Mouse (Mus musculus) intestine, embryonic 14.5 days (tissue): ENCODE measurements around the gene Lenep. TPM values are rescaled to one million over a fixed set of nuclear protein-coding genes. Genes with fewer than 3 reads are reported as not detected.

Experiments
- ATAC-seq: fragments of 200-750 bp; cut with Nextera tagmentation; replicated peaks from 2 replicates; pipeline ENCODE4 v1.8.0; 2017; ENCODE audit warnings: low read depth, moderate number of reproducible peaks, moderate TSS enrichment, moderate library complexity; ENCODE audit not compliant: low FRiP score, low TSS enrichment
- DNase-seq: peaks from one replicate; pipeline ENCODE4 v3.0.0-alpha.2; 2018; ENCODE audit warnings: low spot score
- H3K27ac ChIP-seq: fragments of 300-500 bp; sonication (generic); 2 replicates; pipeline ENCODE4 v1.5.1; 2014; ENCODE audit warnings: low read depth, mild to moderate bottlenecking, control low read depth
- H3K27me3 ChIP-seq: fragments of 300-500 bp; sonication (generic); replicated peaks from 2 replicates; pipeline ENCODE4 v1.6.1; 2014; ENCODE audit warnings: low read length, control low read depth; ENCODE audit not compliant: control insufficient read depth, insufficient read depth
- H3K36me3 ChIP-seq: fragments of 300-500 bp; sonication (generic); 2 replicates; pipeline ENCODE4 v1.6.1; 2014; ENCODE audit warnings: low read length, control low read depth; ENCODE audit not compliant: control insufficient read depth, insufficient read depth
- H3K4me1 ChIP-seq: fragments of 300-500 bp; sonication (generic); replicated peaks from 2 replicates; pipeline ENCODE4 v1.6.1; 2014; ENCODE audit warnings: low read length, control low read depth, mixed read lengths; ENCODE audit not compliant: control insufficient read depth, insufficient read depth
- H3K4me2 ChIP-seq: fragments of 300-500 bp; sonication (generic); 2 replicates; pipeline ENCODE4 v1.6.1; 2014; ENCODE audit warnings: low read length
- H3K4me3 ChIP-seq: fragments of 300-500 bp; sonication (generic); 2 replicates; pipeline ENCODE4 v1.5.1; 2014; ENCODE audit warnings: low read depth, low read length, control low read depth, mixed read lengths
- H3K9ac ChIP-seq: fragments of 300-500 bp; sonication (generic); 2 replicates; pipeline ENCODE4 v1.6.1; 2014; ENCODE audit warnings: mild to moderate bottlenecking, low read length
- H3K9me3 ChIP-seq: fragments of 300-500 bp; sonication (generic); 2 replicates; pipeline ENCODE4 v1.6.1; 2016; ENCODE audit warnings: low read length, control low read depth; ENCODE audit not compliant: control insufficient read depth
- WGBS: fragments of 180-500 bp; shearing (Covaris S2); extraction: QIAGEN DNeasy Blood & Tissue Kit; methylation state at CpG from one replicate; pipeline ENCODE4 v1.1.7; 2014; 5-methylcytosine and 5-hydroxymethylcytosine counted together
- polyA plus RNA-seq: library from polyadenylated mRNA; unstranded; fragments of >200 nt; fragmentation: Nextera tagmentation; extraction: Ambion mirVana; gene quantifications from 2 replicates; pipeline ENCODE4 v1.2.1, GENCODE M21; 2014

Lenep gene
- polyA plus RNA-seq, 1 experiment from 2014 or later, result not detected

GRCm38 (mm10) chr3:89417131-89417530 is 14.5 kb upstream of the Lenep start:
- DNase-seq (no peak), ATAC-seq (no peak)
- Histone ChIP-seq H3K4me1 (peaks cover 20% of the 10 kb centered on the region), H3K36me3 (peaks cover 32% of the 10 kb centered on the region), H3K9me3 (no peaks in the 10 kb centered on the region), H3K9ac (peak overlapping the region; percentile 60), H3K27ac (peak overlapping the region; percentile 98), H3K27me3 (no peaks in the 10 kb centered on the region), H3K4me3 (peak overlapping the region; percentile 84), H3K4me2 (peak overlapping the region; percentile 94)
- WGBS, result 16% methylated on average over 2 of the region's 2 CpGs

- Histone ChIP-seq H3K9me3 (no peaks in the 10 kb centered on the region), H3K36me3 (peaks cover 32% of the 10 kb centered on the region), H3K27me3 (no peaks in the 10 kb centered on the region), H3K9ac (no peak overlapping the region), H3K4me2 (no peak overlapping the region), H3K4me3 (no peak overlapping the region), H3K4me1 (peaks cover 17% of the 10 kb centered on the region), H3K27ac (no peak overlapping the region)
- 95% methylated on average over 8 of the region's 8 CpGs for WGBS
- ATAC-seq, result no peak
- no peak for DNase-seq
Measured at GRCm38 (mm10) chr3:89416158-89416557, 13.6 kb upstream of the Lenep start.

DNA sequence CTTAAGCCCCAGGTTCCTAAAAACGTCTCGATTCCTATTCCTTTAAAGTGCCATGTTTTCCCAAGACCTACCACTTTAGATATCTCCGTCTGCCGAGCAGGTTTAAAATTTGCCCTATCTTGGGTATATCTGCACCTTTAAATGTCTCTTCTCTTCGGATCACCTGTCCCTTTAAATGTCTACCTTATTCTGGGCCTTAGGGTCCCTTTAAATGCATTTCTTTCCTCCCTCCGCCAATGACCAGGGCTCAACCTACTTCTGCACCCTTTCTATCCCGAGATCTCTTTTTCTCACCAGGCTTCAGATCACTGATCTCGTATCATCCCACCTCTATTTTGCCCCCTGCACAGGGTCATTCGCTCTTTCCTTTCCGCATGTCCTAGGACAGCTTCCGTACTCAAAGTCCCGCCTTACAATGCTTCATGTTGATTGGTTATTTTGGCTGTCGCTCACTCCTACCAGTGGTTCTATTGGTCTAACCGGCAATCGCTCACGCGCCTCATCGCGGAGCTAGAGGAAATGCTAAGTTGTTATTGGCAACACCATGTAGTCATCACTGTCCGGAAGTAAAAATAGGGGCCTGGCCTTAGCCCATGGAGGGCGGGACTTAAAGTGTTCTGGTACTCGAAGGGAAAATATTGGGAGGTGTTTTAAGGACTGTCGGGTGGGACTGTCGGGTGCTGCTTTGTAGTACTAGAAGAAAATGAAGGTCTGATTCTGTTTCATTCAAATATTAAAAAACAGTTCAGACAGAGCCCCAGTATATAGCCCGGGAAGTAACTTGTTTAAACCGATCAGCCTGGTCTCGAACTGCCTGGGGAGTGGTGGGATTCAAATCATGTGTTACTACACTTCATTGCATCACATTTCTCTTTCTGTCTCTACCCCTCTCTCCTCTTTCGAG is 9.1 kb upstream of the Lenep start, which contains the start of gene Flad1:
TSS of gene Flad1 (minus strand) at position 381 of the 904 bp plus-strand sequence.
- ATAC-seq (peak; percentile 100), DNase-seq (peak; percentile 100)
- H3K4me3 ChIP-seq, result peak within 1 kb of the TSS; percentile 73
- H3K27me3 ChIP-seq, result no peaks in the 10 kb centered on the region
- H3K36me3 ChIP-seq, result peaks cover 32% of the 10 kb centered on the region
- peaks cover 6% of the 10 kb centered on the region for H3K4me1 ChIP-seq
- H3K27ac ChIP-seq, result no peak within 1 kb of the TSS
- no peaks in the 10 kb centered on the region for H3K9me3 ChIP-seq
- H3K9ac ChIP-seq, result peak within 1 kb of the TSS; percentile 56
- peak within 1 kb of the TSS; percentile 88 for H3K4me2 ChIP-seq
- WGBS, result 5% methylated on average over 28 of the region's 28 CpGs

DNA sequence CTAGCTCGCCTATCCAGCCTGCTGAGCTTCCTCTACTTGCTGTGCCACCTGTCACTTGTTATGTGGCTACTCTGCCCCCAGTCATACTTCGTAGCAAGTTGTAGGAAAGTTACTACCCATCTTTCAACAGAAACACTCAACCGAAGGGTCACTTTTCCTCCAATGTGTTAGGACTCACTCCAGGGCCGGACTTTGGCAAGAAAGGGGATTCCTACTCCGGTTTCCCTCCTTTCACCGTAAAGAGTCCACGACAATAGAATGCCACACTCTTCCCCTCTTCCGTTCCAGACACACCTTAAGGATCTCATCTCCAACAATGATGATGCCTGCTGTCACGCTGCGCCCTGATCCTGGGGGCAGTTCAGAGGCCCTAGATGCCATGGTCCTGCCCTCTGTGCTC is 8.3 kb upstream of the Lenep start:
- Histone ChIP-seq H3K4me3 (peak overlapping the region; percentile 73), H3K27ac (no peak overlapping the region), H3K4me2 (peak overlapping the region; percentile 88), H3K4me1 (peaks cover 5% of the 10 kb centered on the region; the same call in 1 of the 2 replicates), H3K27me3 (no peaks in the 10 kb centered on the region), H3K9ac (peak overlapping the region; percentile 56), H3K36me3 (peaks cover 29% of the 10 kb centered on the region), H3K9me3 (no peaks in the 10 kb centered on the region)
- no peak for DNase-seq
- ATAC-seq, result no peak
- 77% methylated on average over 10 of the region's 10 CpGs for WGBS

DNA sequence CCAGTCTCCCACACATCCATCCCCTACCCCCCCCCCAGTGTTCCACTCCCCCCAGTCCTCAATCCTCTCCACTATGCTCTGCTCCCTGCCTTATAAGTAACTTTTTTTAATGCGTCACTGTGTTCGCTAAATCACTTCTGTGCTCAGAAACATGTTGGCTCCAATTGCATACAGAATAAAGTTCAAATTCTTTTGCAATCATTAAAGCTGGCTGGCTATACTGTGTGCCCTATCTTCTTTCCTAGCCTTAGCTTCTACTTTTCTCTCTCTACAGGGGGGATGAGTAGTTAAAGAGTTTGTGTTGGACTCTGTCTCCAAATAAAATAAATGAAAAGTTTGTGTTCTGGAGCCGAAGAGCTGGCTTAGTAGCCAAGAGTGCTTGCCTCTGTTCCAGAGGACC is 7.1 kb upstream of the Lenep start:
- Histone ChIP-seq H3K36me3 (peaks cover 28% of the 10 kb centered on the region), H3K9me3 (no peaks in the 10 kb centered on the region), H3K9ac (no peak overlapping the region), H3K4me3 (no peak overlapping the region), H3K4me1 (peaks cover 5% of the 10 kb centered on the region; the same call in 1 of the 2 replicates), H3K4me2 (no peak overlapping the region), H3K27me3 (no peaks in the 10 kb centered on the region), H3K27ac (no peak overlapping the region)
- DNase-seq, result no peak
- WGBS, result 94% methylated on average over 3 of the region's 3 CpGs
- no peak for ATAC-seq

DNA sequence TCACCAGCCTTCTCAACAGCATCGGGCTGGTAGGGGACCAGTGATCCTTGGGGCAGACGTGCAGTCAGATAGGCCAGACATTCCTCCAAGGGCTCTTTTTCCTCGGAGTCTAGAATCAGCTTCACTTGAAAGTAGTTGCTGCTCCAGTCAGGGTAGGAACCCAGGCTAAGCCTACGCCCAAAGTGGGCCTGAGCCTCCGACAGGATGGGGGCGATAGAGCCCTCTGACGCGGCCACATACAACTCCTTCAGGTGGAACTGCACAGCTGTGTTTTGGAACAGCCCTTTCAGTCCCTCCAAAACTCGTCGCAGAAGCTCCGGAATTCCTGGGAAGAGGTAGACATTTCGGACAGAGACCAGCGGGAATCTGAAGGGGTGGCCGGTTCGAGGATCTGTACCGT is 5.9 kb upstream of the Lenep start:
- Histone ChIP-seq H3K36me3 (peaks cover 28% of the 10 kb centered on the region), H3K4me3 (no peak overlapping the region), H3K27me3 (no peaks in the 10 kb centered on the region), H3K4me2 (no peak overlapping the region), H3K4me1 (peaks cover 5% of the 10 kb centered on the region; the same call in 1 of the 2 replicates), H3K9me3 (no peaks in the 10 kb centered on the region), H3K9ac (no peak overlapping the region), H3K27ac (no peak overlapping the region)
- DNase-seq, result no peak
- no peak for ATAC-seq
- WGBS, result 66% methylated on average over 16 of the region's 16 CpGs

GRCm38 (mm10) chr3:89406887-89407286 is 4.3 kb upstream of the Lenep start:
- Histone ChIP-seq H3K36me3 (peaks cover 24% of the 10 kb centered on the region), H3K4me3 (no peak overlapping the region), H3K9me3 (no peaks in the 10 kb centered on the region), H3K9ac (no peak overlapping the region), H3K4me2 (no peak overlapping the region), H3K27ac (no peak overlapping the region), H3K27me3 (no peaks in the 10 kb centered on the region), H3K4me1 (peaks cover 5% of the 10 kb centered on the region; the same call in 1 of the 2 replicates)
- DNase-seq (no peak), ATAC-seq (no peak)
- 87% methylated on average over 6 of the region's 6 CpGs for WGBS

DNA sequence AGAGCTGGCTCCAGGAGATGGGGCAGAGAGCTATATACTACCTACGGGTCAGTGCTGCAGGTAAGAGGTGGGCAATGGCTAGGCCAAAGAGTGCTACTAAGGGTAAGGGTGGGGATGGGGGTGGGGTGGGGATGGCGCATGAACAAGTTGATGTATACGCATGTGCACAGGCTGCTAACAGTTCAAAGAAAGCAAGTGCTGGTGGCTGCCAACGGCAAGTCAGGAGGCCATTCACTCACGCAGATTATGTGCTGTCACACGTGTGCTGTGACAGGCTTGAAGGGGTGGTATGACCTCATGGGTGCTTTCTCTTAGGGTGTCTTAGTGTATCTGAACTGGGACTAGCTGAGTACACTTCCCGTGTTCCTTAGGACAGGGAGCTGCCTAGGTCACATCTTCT is 1.3 kb downstream of the Lenep start:
- Histone ChIP-seq H3K9me3 (no peaks in the 10 kb centered on the region), H3K27me3 (no peaks in the 10 kb centered on the region), H3K4me1 (0 out of 2 replicates have a peak, but pooled peaks cover 2% of the 10 kb centered on the region), H3K36me3 (peaks cover 26% of the 10 kb centered on the region), H3K27ac (no peak overlapping the region), H3K4me3 (no peak overlapping the region), H3K9ac (no peak overlapping the region), H3K4me2 (no peak overlapping the region)
- ATAC-seq (no peak), DNase-seq (no peak)
- WGBS, result 89% methylated on average over 7 of the region's 7 CpGs
